In the genomic region with DNA sequence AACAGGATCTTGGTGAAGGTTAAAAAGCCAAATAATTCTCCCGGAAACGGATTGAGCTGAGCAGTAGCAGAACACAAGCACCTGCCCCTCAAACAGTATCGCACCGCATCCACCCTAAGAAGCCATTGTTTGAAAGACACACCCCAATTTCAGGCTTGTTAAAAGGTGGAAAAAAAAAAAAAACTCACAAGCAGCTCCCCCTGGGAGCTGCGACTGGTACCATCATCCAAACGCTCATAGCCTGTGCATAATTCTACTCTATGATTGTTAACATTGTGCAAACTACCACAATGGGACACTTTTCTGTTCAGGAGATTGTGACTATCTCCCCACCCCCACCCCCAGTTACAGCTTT, we compare ENCODE assay signal across 8 mouse cellular contexts. TPM values are rescaled to one million over a fixed set of nuclear protein-coding genes. Genes with fewer than 3 reads are reported as not detected.
DNase-seq lines count a peak whose midpoint lies in the region; ATAC-seq and TF ChIP-seq lines count a peak whose summit lies in the region.

No protein-coding gene starts in this region.

- no peak overlapping the region for H3K27ac ChIP-seq in lung, embryonic 14.5 days (ENCODE audit: low read depth)
- H3K27ac ChIP-seq in limb, embryonic 12.5 days, result no peak overlapping the region
- H3K27ac ChIP-seq in neural tube, embryonic 15.5 days (replicated peaks), result peak overlapping the region; percentile 69

- H3K36me3 ChIP-seq in lung, embryonic 14.5 days (ENCODE audit: insufficient read depth), result no peaks in the 10 kb centered on the region
- H3K36me3 ChIP-seq in limb, embryonic 12.5 days, result no peaks in the 10 kb centered on the region
- H3K36me3 ChIP-seq in neural tube, embryonic 15.5 days, result no peaks in the 10 kb centered on the region

- H3K27me3 ChIP-seq in lung, embryonic 14.5 days (ENCODE audit: insufficient read depth, low read length), result no peaks in the 10 kb centered on the region
- no peaks in the 10 kb centered on the region for H3K27me3 ChIP-seq in limb, embryonic 12.5 days
- no peaks in the 10 kb centered on the region for H3K27me3 ChIP-seq in neural tube, embryonic 15.5 days (replicated peaks)

- no peaks in the 10 kb centered on the region for H3K9me3 ChIP-seq in lung, embryonic 14.5 days (ENCODE audit: low read depth, low read length)
- H3K9me3 ChIP-seq in limb, embryonic 12.5 days, result no peaks in the 10 kb centered on the region
- no peaks in the 10 kb centered on the region for H3K9me3 ChIP-seq in neural tube, embryonic 15.5 days (replicated peaks)

- peak overlapping the region; percentile 7; the same call in 1 of the 2 replicates for H3K9ac ChIP-seq in lung, embryonic 14.5 days
- H3K9ac ChIP-seq in limb, embryonic 12.5 days (replicated peaks), result no peak overlapping the region; the same call in 1 of the 2 replicates
- peak overlapping the region; percentile 97 for H3K9ac ChIP-seq in neural tube, embryonic 15.5 days (replicated peaks)

- no peak for TF ChIP-seq CTCF in lung, embryonic 14.5 days (IDR thresholded peaks at IDR 0.05; ENCODE audit: low read depth)

- H3K4me1 ChIP-seq in lung, embryonic 14.5 days (ENCODE audit: insufficient read depth), result 0 out of 2 replicates have a peak, but pooled peaks cover 4% of the 10 kb centered on the region
- H3K4me1 ChIP-seq in limb, embryonic 12.5 days (replicated peaks), result peaks cover 28% of the 10 kb centered on the region
- H3K4me1 ChIP-seq in neural tube, embryonic 15.5 days, result peaks cover 41% of the 10 kb centered on the region

- peak overlapping the region; percentile 88 for H3K4me2 ChIP-seq in lung, embryonic 14.5 days
- peak overlapping the region; percentile 83 for H3K4me2 ChIP-seq in limb, embryonic 12.5 days
- H3K4me2 ChIP-seq in neural tube, embryonic 15.5 days, result peak overlapping the region; percentile 87

- DNase-seq in lung, embryonic 14.5 days, result no peak
- DNase-seq in lung, adult 18-20 months, result no peak
- no peak for DNase-seq in right cerebral cortex, postnatal 25 days
- no peak for DNase-seq in ovary, adult 18-20 months (ENCODE audit: low spot score)
- no peak for DNase-seq in adrenal gland, adult (ENCODE audit: inconsistent age in 2 of 2, low spot score in 1 of 2)

- ATAC-seq in lung, embryonic 14.5 days (ENCODE audit: insufficient read depth), result peak; percentile 47
- 0 out of 2 replicates have a peak, but pooled peaks have one; percentile 10 for ATAC-seq in erythroid progenitor cell, adult 5-6 weeks (replicated peaks; ENCODE audit: low FRiP score, poor library complexity, severe bottlenecking)
- ATAC-seq in limb, embryonic 12.5 days (ENCODE audit: insufficient number of reproducible peaks, insufficient read depth, low FRiP score, low TSS enrichment, low read depth), result peak; percentile 21
- ATAC-seq in neural tube, embryonic 15.5 days (ENCODE audit: low FRiP score), result peak; percentile 50

- peak overlapping the region; percentile 90 for H3K4me3 ChIP-seq in lung, embryonic 14.5 days (ENCODE audit: low read depth, low read length)
- peak overlapping the region; percentile 77 for H3K4me3 ChIP-seq in limb, embryonic 12.5 days (replicated peaks)
- peak overlapping the region; percentile 94 for H3K4me3 ChIP-seq in neural tube, embryonic 15.5 days (replicated peaks)

- 2% methylated on average over 6 of the region's 6 CpGs for WGBS in lung, embryonic 14.5 days
- WGBS in limb, embryonic 12.5 days, result 2% methylated on average over 6 of the region's 6 CpGs
- under 1% methylated on average over 6 of the region's 6 CpGs for whole genome bisulfite sequencing in neural tube, embryonic 15.5 days

RNA-seq across cellular contexts. Expression of a gene that starts 13.9 kb away (rescaled TPM):
- 50.4 and 52.8 TPM in 2 replicates for polyA plus RNA-seq in lung, embryonic 14.5 days (2014; fragmentation: Nextera tagmentation; extraction: Ambion mirVana)
- total RNA-seq in erythroid progenitor cell, adult 5-6 weeks (2015; ENCODE audit: low replicate concordance), result 4.6 and 9.0 TPM in 2 replicates
- 4.5 and 8.0 TPM in 2 replicates for total RNA-seq in erythroid progenitor cell, adult 5-6 weeks (2017; ENCODE audit: low replicate concordance)
- polyA plus RNA-seq in limb, embryonic 12.5 days (2016; fragmentation: Nextera tagmentation; extraction: Ambion mirVana), result 43.6 and 46.3 TPM in 2 replicates
- polyA plus RNA-seq in neural tube, embryonic 15.5 days (2015; fragmentation: Nextera tagmentation; extraction: Ambion mirVana), result 40.3 and 43.9 TPM in 2 replicates

RNA-seq across cellular contexts. Expression of a gene that starts 14.0 kb away (rescaled TPM):
- polyA plus RNA-seq in lung, embryonic 14.5 days (2014; fragmentation: Nextera tagmentation; extraction: Ambion mirVana), result 39.9 and 40.2 TPM in 2 replicates
- total RNA-seq in erythroid progenitor cell, adult 5-6 weeks (2015; ENCODE audit: low replicate concordance), result 2.9 and 28.9 TPM in 2 replicates
- total RNA-seq in erythroid progenitor cell, adult 5-6 weeks (2017; ENCODE audit: low replicate concordance), result 0.98 and 6.8 TPM in 2 replicates
- 28.8 and 33.1 TPM in 2 replicates for polyA plus RNA-seq in limb, embryonic 12.5 days (2016; fragmentation: Nextera tagmentation; extraction: Ambion mirVana)
- polyA plus RNA-seq in neural tube, embryonic 15.5 days (2015; fragmentation: Nextera tagmentation; extraction: Ambion mirVana), result 96.3 and 104 TPM in 2 replicates
